Mouse (Mus musculus) erythroblast, embryonic 14.5 days (primary cell): ENCODE data around the gene Plekhg4. TPM values are rescaled to one million over a fixed set of nuclear protein-coding genes. Genes with fewer than 3 reads are reported as not detected.

Experiments
- H3K27me3 ChIP-seq: 2 replicates; pipeline ENCODE4 v1.6.1; 2012; ENCODE audit warnings: inconsistent platforms; ENCODE audit not compliant: control insufficient read depth
- H3K36me3 ChIP-seq: 2 replicates; pipeline ENCODE4 v1.6.1; 2012; ENCODE audit warnings: mild to moderate bottlenecking, inconsistent platforms; ENCODE audit not compliant: control insufficient read depth
- H3K4me1 ChIP-seq: 2 replicates; pipeline ENCODE4 v1.6.1; 2012; ENCODE audit warnings: inconsistent platforms; ENCODE audit not compliant: control insufficient read depth
- H3K4me3 ChIP-seq: replicated peaks from 2 replicates; pipeline ENCODE3; 2012; ENCODE audit warnings: moderate library complexity, mild to moderate bottlenecking, inconsistent platforms
- H3K9me3 ChIP-seq: 2 replicates; pipeline ENCODE4 v1.6.1; 2012; ENCODE audit warnings: low read length, inconsistent platforms, mixed read lengths; ENCODE audit not compliant: control insufficient read depth
- GATA1 ChIP-seq: IDR thresholded peaks from 2 replicates; pipeline ENCODE4 v1.6.1; 2012; ENCODE audit warnings: low read length, inconsistent platforms, mixed read lengths
- TAL1 ChIP-seq: IDR thresholded peaks from 3 replicates; pipeline ENCODE4 v1.6.1; 2012; ENCODE audit warnings: low read length, inconsistent platforms, mixed read lengths
- polyA plus RNA-seq: library from polyadenylated mRNA; stranded (reverse); fragments of >175 nt; gene quantifications from 2 replicates; pipeline ENCODE4 v1.2.3, GENCODE M21; 2012

Plekhg4 gene
- polyA plus RNA-seq, 1 experiment, result not detected

DNA sequence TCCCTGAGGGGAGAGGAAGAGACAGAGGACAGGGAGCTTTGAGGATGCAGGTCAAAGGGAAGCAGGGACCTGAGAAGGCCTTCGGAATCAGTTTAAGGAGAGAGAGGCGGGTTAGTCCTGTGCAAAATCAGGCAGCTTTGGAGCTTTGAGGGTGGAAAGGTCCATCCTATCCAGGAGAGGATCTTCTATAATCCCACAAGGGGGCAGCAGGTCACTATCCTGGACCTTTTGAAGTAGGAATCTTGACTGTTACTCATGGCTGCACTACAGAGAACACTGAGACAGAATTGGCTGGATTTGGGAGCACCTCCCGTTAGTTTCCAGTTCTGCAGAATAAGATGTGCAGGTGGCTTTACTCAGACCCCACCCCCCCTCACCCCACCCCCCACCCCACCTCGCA lies 13.4 kb upstream of the Plekhg4 start:
- peaks cover 2% of the 10 kb centered on the region for H3K4me1 ChIP-seq
- no peak overlapping the region for H3K4me3 ChIP-seq
- TF ChIP-seq TAL1 (no peak), GATA1 (no peak)
- H3K27me3 ChIP-seq, result peaks cover 24% of the 10 kb centered on the region
- H3K9me3 ChIP-seq, result no peaks in the 10 kb centered on the region
- no peaks in the 10 kb centered on the region for H3K36me3 ChIP-seq

DNA sequence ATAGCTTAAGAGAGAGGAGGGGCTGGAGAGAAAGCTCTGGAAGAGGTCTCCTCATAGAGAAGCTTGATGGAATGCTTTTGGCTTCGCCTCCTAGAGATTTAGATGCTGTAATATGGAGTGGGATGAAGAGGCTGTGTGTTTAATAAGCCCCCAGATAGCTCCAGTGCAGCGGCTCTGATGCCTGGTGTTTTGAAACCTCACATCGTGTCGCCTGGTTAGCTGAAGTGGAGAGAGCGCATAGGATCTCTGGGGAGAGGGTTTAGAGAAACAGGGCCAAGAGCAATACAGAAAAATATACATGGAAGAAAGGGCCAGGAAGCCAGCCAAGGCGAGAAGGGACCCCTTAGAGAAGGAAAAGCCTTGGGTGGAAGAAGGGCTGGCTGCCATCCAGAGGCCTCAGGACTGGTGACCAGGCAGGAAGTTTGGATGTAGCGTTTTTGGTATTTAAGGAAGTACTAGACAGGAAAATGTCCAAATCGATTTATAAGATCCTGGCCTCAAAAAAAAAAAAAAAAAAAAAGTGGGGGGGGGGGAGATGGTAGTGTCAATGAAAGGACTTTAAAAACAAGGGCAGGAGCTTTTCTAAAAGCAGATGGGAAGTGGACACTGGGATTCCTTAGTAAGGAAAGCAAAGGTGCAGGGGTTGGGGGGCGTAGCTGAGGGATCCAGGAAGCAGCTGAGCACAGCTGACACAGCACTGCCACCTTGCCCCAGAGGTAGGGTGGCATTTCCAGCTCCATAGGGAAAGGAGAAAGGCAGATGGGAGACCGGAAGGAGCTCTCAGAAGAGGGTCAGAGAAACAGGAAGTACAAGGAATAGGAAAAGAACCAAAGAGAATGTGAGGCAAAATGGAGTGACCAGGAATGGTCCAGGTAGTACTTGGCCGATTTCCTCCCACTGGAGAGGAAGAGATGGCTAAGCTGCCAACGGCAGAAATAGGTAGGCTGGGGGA lies 11.0 kb upstream of the Plekhg4 start:
- Histone ChIP-seq H3K4me1 (peaks cover 2% of the 10 kb centered on the region; the same call in 1 of the 2 replicates), H3K36me3 (no peaks in the 10 kb centered on the region), H3K27me3 (peaks cover 12% of the 10 kb centered on the region), H3K9me3 (no peaks in the 10 kb centered on the region), H3K4me3 (no peak overlapping the region)
- TF ChIP-seq GATA1 (no peak), TAL1 (no peak)

DNA sequence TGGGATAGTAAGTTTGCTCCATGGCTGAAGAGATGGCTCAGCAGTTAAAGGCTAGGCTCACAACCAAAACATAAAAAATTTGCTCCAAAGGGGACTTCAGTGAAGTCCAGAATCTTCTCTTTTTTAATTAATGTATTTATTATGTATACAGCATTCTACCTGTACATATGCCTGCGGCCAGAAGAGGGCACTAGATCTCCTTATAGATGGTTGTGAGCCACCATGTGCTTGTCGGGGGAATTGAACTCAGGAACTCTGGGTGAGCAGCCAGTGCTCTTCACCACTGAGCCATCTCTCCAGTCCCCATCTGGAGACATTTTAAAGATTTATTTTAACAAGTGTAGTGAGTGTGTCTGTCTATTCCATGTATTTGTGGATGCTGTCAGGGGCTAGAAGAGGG lies 6.0 kb upstream of the Plekhg4 start:
- TF ChIP-seq TAL1, result no peak
- no peak for TF ChIP-seq GATA1
- H3K4me3 ChIP-seq, result no peak overlapping the region
- peaks cover 8% of the 10 kb centered on the region for H3K27me3 ChIP-seq
- no peaks in the 10 kb centered on the region for H3K4me1 ChIP-seq
- H3K9me3 ChIP-seq, result 0 out of 2 replicates have a peak, but pooled peaks cover 3% of the 10 kb centered on the region
- no peaks in the 10 kb centered on the region for H3K36me3 ChIP-seq

DNA sequence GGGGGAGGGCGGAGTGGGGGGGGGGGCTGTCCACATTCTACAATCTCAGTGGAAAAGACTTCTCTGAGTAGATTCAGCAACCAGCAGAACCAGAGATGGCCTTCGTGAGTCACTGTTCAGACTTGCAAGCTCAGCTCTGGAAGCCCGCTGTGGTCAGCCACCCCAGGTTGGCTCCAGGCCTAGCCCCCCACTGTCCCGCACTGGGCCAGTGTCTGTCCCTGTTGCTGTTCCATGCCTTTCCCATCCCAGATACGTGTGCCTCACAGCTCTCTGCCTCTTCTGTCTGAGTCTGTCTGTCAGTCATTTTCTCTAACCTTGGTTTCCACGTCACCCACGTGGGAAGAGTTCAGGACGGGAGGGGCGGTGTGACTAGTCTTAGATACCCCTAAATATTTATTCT lies 601 bp upstream of the Plekhg4 start:
- H3K4me1 ChIP-seq, result peaks cover 17% of the 10 kb centered on the region
- H3K4me3 ChIP-seq, result no peak overlapping the region
- no peak for TF ChIP-seq GATA1
- TF ChIP-seq TAL1, result no peak
- no peaks in the 10 kb centered on the region for H3K36me3 ChIP-seq
- peaks cover 12% of the 10 kb centered on the region for H3K27me3 ChIP-seq
- H3K9me3 ChIP-seq, result peaks cover 6% of the 10 kb centered on the region; the same call in 1 of the 2 replicates

DNA sequence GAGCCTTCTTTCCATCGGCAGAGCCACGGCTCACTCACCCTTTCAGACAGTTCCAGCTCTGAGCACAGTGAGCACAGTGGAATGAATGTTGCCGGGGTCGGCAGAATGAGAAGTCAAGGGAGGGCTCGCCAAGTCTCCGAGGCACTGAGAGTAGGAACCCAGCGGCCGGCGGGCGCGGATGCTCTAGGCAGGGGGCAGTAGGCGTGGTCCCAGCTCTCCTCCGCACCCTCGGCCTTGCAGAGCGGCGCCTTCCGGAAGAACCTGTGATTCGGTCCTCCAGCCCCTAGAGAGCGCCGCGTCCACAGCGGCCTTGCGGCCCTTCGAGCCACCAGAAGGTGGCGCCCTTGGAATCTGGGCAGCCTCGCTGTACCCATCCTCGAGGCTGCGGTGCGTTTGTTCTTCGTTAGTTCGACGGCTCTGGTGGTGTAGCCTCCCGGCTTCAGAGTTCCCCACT lies 1.5 kb downstream of the Plekhg4 start:
- no peak overlapping the region for H3K4me3 ChIP-seq
- peaks cover 17% of the 10 kb centered on the region for H3K4me1 ChIP-seq
- TF ChIP-seq GATA1, result no peak
- no peak for TF ChIP-seq TAL1
- H3K27me3 ChIP-seq, result peaks cover 9% of the 10 kb centered on the region
- no peaks in the 10 kb centered on the region for H3K36me3 ChIP-seq
- H3K9me3 ChIP-seq, result peaks cover 6% of the 10 kb centered on the region; the same call in 1 of the 2 replicates

DNA sequence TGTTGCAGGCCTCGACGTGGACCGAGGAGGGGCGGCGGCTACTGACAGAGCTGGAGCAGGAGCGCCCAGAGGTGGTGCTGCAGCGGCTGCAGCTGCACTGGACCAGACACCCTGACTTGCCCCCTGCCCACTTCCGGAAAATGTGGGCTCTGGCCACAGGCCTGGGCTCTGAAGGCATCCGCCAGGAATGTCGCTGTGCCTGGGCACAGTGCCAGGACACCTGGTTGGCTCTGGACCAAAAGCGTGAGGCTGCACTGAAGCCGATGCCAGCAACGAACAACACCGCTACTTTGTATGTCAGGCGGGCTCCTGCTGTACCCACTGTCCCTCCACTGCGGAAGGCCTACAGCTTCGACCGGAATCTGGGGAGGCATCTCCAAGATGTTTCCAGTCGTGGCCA lies 5.6 kb downstream of the Plekhg4 start:
- Histone ChIP-seq H3K4me1 (peaks cover 8% of the 10 kb centered on the region), H3K9me3 (peaks cover 6% of the 10 kb centered on the region; the same call in 1 of the 2 replicates), H3K27me3 (peaks cover 9% of the 10 kb centered on the region), H3K36me3 (no peaks in the 10 kb centered on the region), H3K4me3 (no peak overlapping the region)
- TF ChIP-seq TAL1 (no peak), GATA1 (no peak)

DNA sequence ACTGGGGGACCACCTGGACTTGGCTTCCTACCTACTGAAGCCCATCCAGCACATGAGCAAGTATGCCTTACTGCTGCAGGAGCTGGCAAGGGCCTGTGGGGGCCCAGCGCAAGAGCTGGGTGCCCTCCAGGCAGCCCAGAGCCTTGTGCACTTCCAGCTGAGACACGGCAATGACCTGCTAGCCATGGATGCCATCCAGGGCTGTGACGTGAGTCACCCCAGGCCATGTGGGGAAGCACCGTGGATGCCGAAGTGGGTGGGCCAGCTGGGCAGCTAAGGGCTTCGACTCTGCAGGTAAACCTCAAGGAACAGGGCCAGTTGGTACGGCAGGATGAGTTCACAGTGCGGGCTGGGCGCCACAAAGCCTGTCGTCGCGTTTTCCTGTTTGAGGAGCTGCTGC lies 7.2 kb downstream of the Plekhg4 start:
- no peaks in the 10 kb centered on the region for H3K4me1 ChIP-seq
- no peak for TF ChIP-seq GATA1
- no peak for TF ChIP-seq TAL1

DNA sequence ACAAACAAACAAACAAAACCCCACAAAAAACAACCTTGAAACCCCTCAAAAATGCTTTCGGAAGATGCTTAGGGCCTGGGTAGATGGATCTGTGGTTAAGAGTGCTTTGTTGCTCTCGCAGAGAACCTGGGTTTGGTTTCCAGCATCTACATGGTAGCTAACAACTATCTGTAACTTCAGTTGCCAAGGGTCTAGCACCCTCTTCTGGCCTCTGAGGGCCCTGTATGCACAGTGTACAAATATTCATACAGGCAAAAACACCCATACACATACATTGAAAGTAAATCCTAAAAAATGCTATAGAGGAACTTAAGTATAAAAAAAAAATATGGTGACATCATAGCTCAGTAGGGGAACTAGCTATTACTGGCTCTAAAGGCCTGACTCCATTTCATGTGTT lies 11.0 kb downstream of the Plekhg4 start:
- Histone ChIP-seq H3K27me3 (no peaks in the 10 kb centered on the region), H3K4me1 (no peaks in the 10 kb centered on the region), H3K4me3 (no peak overlapping the region), H3K9me3 (no peaks in the 10 kb centered on the region), H3K36me3 (no peaks in the 10 kb centered on the region)
- TF ChIP-seq GATA1 (no peak), TAL1 (no peak)

More for the DNA sequence above, 7.2 kb downstream of the Plekhg4 start:
- no peaks in the 10 kb centered on the region for H3K9me3 ChIP-seq
- H3K36me3 ChIP-seq, result no peaks in the 10 kb centered on the region
- H3K27me3 ChIP-seq, result no peaks in the 10 kb centered on the region
- H3K4me3 ChIP-seq, result no peak overlapping the region

DNA sequence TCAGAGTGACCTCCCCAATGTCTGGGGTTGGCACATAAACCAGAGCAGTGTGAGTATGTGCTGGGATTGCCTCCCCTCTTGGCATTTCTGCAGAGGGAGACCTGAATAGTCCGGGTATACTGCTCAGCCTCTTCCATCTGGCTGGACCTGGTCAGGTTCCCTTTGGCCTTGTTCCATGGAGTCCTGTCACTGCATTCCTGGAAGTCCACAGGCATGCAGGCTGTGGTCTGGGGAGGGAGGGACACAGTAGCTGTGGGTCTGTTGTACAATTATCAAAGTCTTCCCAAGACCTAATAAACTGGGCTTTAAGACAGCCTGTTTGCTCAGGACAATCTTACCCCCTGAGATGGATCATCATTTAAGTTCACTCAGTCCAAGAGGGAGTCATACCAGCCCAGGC lies 14.1 kb downstream of the Plekhg4 start:
- TF ChIP-seq GATA1 (no peak), TAL1 (no peak)
- no peaks in the 10 kb centered on the region for H3K27me3 ChIP-seq

More for the DNA sequence above, 14.1 kb downstream of the Plekhg4 start:
- no peaks in the 10 kb centered on the region for H3K9me3 ChIP-seq
- H3K36me3 ChIP-seq, result no peaks in the 10 kb centered on the region
- no peak overlapping the region for H3K4me3 ChIP-seq
- no peaks in the 10 kb centered on the region for H3K4me1 ChIP-seq
